Mouse (Mus musculus) forebrain, embryonic 14.5 days (tissue): Measurements from ENCODE around the gene Bphl. TPM values are rescaled to one million over a fixed set of nuclear protein-coding genes. Genes with fewer than 3 reads are reported as not detected.
A peak's percentile ranks its signal among the peaks of the same experiment; 100 is the strongest.

Experiments
- ATAC-seq: fragments of 200-750 bp; cut with Nextera tagmentation; 2 replicates; pipeline ENCODE4 v1.8.0; 2017; ENCODE audit warnings: mild to moderate bottlenecking, moderate library complexity
- DNase-seq: peaks from one replicate; pipeline ENCODE4 v3.0.0-alpha.2; 2015; ENCODE audit warnings: low spot score
- H3K27ac ChIP-seq: fragments of 300-500 bp; sonication (generic); 2 replicates; pipeline ENCODE4 v1.5.1; 2014; ENCODE audit warnings: low read depth, mild to moderate bottlenecking, control low read depth, low read length, moderate library complexity
- H3K27me3 ChIP-seq: fragments of 300-500 bp; sonication (generic); replicated peaks from 2 replicates; pipeline ENCODE4 v1.6.1; 2014; ENCODE audit warnings: low read length, control low read depth, mixed read lengths; ENCODE audit not compliant: control insufficient read depth, insufficient read depth
- H3K36me3 ChIP-seq: fragments of 300-500 bp; sonication (generic); 2 replicates; pipeline ENCODE4 v1.6.1; 2014; ENCODE audit warnings: low read length, control low read depth; ENCODE audit not compliant: control insufficient read depth, insufficient read depth
- H3K4me1 ChIP-seq: fragments of 300-500 bp; sonication (generic); 2 replicates; pipeline ENCODE4 v1.6.1; 2014; ENCODE audit warnings: antibody characterized with exemption, low read length, control low read depth; ENCODE audit not compliant: control insufficient read depth, insufficient read depth
- H3K4me2 ChIP-seq: fragments of 300-500 bp; sonication (generic); 2 replicates; pipeline ENCODE4 v1.6.1; 2014; ENCODE audit warnings: mild to moderate bottlenecking, control low read depth, low read length
- H3K4me3 ChIP-seq: fragments of 300-500 bp; sonication (generic); 2 replicates; pipeline ENCODE4 v1.5.1; 2014; ENCODE audit warnings: low read depth, low read length, control low read depth
- H3K9ac ChIP-seq: fragments of 300-500 bp; sonication (generic); 2 replicates; pipeline ENCODE4 v1.6.1; 2014; ENCODE audit warnings: mild to moderate bottlenecking, low read length, control low read depth, moderate library complexity
- H3K9me3 ChIP-seq: fragments of 300-500 bp; sonication (generic); replicated peaks from 2 replicates; pipeline ENCODE4 v1.6.1; 2016; ENCODE audit warnings: low read length, control low read depth, mixed read lengths; ENCODE audit not compliant: control insufficient read depth
- WGBS: fragments of 180-500 bp; shearing (Covaris S2); extraction: QIAGEN DNeasy Blood & Tissue Kit; methylation state at CpG from one replicate; pipeline ENCODE4 v1.1.7; 2014; 5-methylcytosine and 5-hydroxymethylcytosine counted together
- polyA plus RNA-seq: library from polyadenylated mRNA; unstranded; fragments of >200 nt; fragmentation: Nextera tagmentation; extraction: Ambion mirVana; gene quantifications from 2 replicates; pipeline ENCODE4 v1.2.1, GENCODE M21; 2014

Bphl gene
- polyA plus RNA-seq, result 35.1 and 36.2 TPM in 2 replicates

GRCm38 (mm10) chr13:34037172-34038055 lies at the start of gene Bphl:
TSS of gene Bphl (plus strand) at chr13:34037597.
- peak; percentile 98 for ATAC-seq
- WGBS, result under 1% methylated on average over 37 of the region's 37 CpGs
- Histone ChIP-seq H3K36me3 (peaks cover 10% of the 10 kb centered on the region; the same call in 1 of the 2 replicates), H3K4me2 (peak within 1 kb of the TSS; percentile 83), H3K27me3 (no peaks in the 10 kb centered on the region), H3K9me3 (no peaks in the 10 kb centered on the region), H3K4me3 (peak within 1 kb of the TSS; percentile 74), H3K4me1 (peaks cover 13% of the 10 kb centered on the region), H3K9ac (peak within 1 kb of the TSS; percentile 93), H3K27ac (peak within 1 kb of the TSS; percentile 75)
- peak; percentile 98 for DNase-seq

- Histone ChIP-seq H3K4me1 (no peaks in the 10 kb centered on the region), H3K9me3 (no peaks in the 10 kb centered on the region), H3K36me3 (no peaks in the 10 kb centered on the region), H3K4me3 (no peak overlapping the region), H3K9ac (no peak overlapping the region), H3K27me3 (no peaks in the 10 kb centered on the region), H3K4me2 (no peak overlapping the region), H3K27ac (no peak overlapping the region)
- DNase-seq (no peak), ATAC-seq (no peak)
- 89% methylated on average over 5 of the region's 5 CpGs for WGBS
Observed at GRCm38 (mm10) chr13:33989625-33990024, 47.8 kb upstream of the Bphl start.

GRCm38 (mm10) chr13:33995197-33995596 lies 42.2 kb upstream of the Bphl start:
- no peak overlapping the region for H3K9ac ChIP-seq
- H3K27ac ChIP-seq, result no peak overlapping the region
- H3K4me2 ChIP-seq, result no peak overlapping the region
- DNase-seq (peak; percentile 80), ATAC-seq (peak; percentile 29; the same call in 1 of the 2 replicates)
- H3K36me3 ChIP-seq, result no peaks in the 10 kb centered on the region
- no peaks in the 10 kb centered on the region for H3K27me3 ChIP-seq
- H3K4me1 ChIP-seq, result no peaks in the 10 kb centered on the region
- H3K9me3 ChIP-seq, result no peaks in the 10 kb centered on the region
- WGBS, result 22% methylated on average over 1 of the region's 1 CpGs
- H3K4me3 ChIP-seq, result no peak overlapping the region

GRCm38 (mm10) chr13:34002058-34003006 lies 35.1 kb upstream of the Bphl start, which contains the start of the genes Ripk1 and Serpinb6a:
TSS of gene Ripk1 (plus strand) at chr13:34002363.
TSS of gene Serpinb6a (minus strand) at chr13:34002794.
- Histone ChIP-seq H3K4me1 (peaks cover 9% of the 10 kb centered on the region), H3K27me3 (no peaks in the 10 kb centered on the region), H3K36me3 (no peaks in the 10 kb centered on the region), H3K9ac (peak within 1 kb of the TSS; percentile 95), H3K4me3 (peak within 1 kb of the TSS; percentile 92), H3K27ac (peak within 1 kb of the TSS; percentile 86), H3K9me3 (no peaks in the 10 kb centered on the region), H3K4me2 (peak within 1 kb of the TSS; percentile 90)
- ATAC-seq (peak; percentile 97), DNase-seq (peak; percentile 94)
- under 1% methylated on average over 91 of the region's 92 CpGs for WGBS

GRCm38 (mm10) chr13:34003058-34003457 lies 34.3 kb upstream of the Bphl start:
- 0 out of 2 replicates have a peak, but pooled peaks have one; percentile 1 for ATAC-seq
- Histone ChIP-seq H3K9me3 (no peaks in the 10 kb centered on the region), H3K9ac (peak overlapping the region; percentile 95), H3K27ac (peak overlapping the region; percentile 86; the same call in 1 of the 2 replicates), H3K4me3 (peak overlapping the region; percentile 92), H3K4me1 (peaks cover 9% of the 10 kb centered on the region), H3K36me3 (no peaks in the 10 kb centered on the region), H3K4me2 (peak overlapping the region; percentile 90), H3K27me3 (no peaks in the 10 kb centered on the region)
- 4% methylated on average over 5 of the region's 5 CpGs for WGBS
- no peak for DNase-seq

- H3K27me3 ChIP-seq, result no peaks in the 10 kb centered on the region
- no peak overlapping the region for H3K4me2 ChIP-seq
- H3K27ac ChIP-seq, result no peak overlapping the region
- DNase-seq (no peak), ATAC-seq (no peak)
- no peak overlapping the region for H3K4me3 ChIP-seq
- WGBS, result 83% methylated on average over 2 of the region's 2 CpGs
- H3K36me3 ChIP-seq, result peaks cover 3% of the 10 kb centered on the region; the same call in 1 of the 2 replicates
- peaks cover 6% of the 10 kb centered on the region for H3K4me1 ChIP-seq
- H3K9me3 ChIP-seq, result no peaks in the 10 kb centered on the region
- H3K9ac ChIP-seq, result no peak overlapping the region
Observed at GRCm38 (mm10) chr13:34007234-34007633, 30.2 kb upstream of the Bphl start.

GRCm38 (mm10) chr13:34016927-34017569 lies 20.3 kb upstream of the Bphl start:
- no peak overlapping the region for H3K9ac ChIP-seq
- ATAC-seq, result no peak; the same call in 1 of the 2 replicates
- 83% methylated on average over 9 of the region's 9 CpGs for WGBS
- H3K4me3 ChIP-seq, result no peak overlapping the region
- H3K27ac ChIP-seq, result no peak overlapping the region
- H3K9me3 ChIP-seq, result no peaks in the 10 kb centered on the region
- no peaks in the 10 kb centered on the region for H3K27me3 ChIP-seq
- peaks cover 49% of the 10 kb centered on the region for H3K36me3 ChIP-seq
- no peaks in the 10 kb centered on the region for H3K4me1 ChIP-seq
- no peak overlapping the region for H3K4me2 ChIP-seq
- DNase-seq, result peak; percentile 40

GRCm38 (mm10) chr13:34018521-34018920 lies 18.9 kb upstream of the Bphl start:
- DNase-seq (no peak), ATAC-seq (no peak)
- Histone ChIP-seq H3K9me3 (no peaks in the 10 kb centered on the region), H3K4me3 (no peak overlapping the region), H3K4me1 (no peaks in the 10 kb centered on the region), H3K27ac (no peak overlapping the region), H3K36me3 (peaks cover 51% of the 10 kb centered on the region), H3K9ac (no peak overlapping the region), H3K4me2 (no peak overlapping the region), H3K27me3 (no peaks in the 10 kb centered on the region)
- 94% methylated on average over 1 of the region's 1 CpGs for WGBS
